ENCODE assay signal across 20 mouse cellular contexts in genomic region chr6:14885199-14885598, GRCm38 (mm10). TPM values are rescaled to one million over a fixed set of nuclear protein-coding genes. Genes with fewer than 3 reads are reported as not detected.
DNase-seq lines count a peak whose midpoint lies in the region; ATAC-seq lines count a peak whose summit lies in the region.
"Had no signal": no experiment of that assay in that cellular context is flagged by ENCODE, and none has a peak within 500 bp of the region (broad histone marks: within the 10 kb centered on the region; RNA-seq: fewer than 3 reads in every experiment).

No protein-coding gene starts in this region.

- ATAC-seq in forebrain, embryonic 13.5 days = peak; percentile 75
- no peak for ATAC-seq in forebrain, embryonic 12.5 days (ENCODE audit: low FRiP score)
- 0 out of 2 replicates have a peak, but pooled peaks have one; percentile 21 for ATAC-seq in neural tube, embryonic 12.5 days (ENCODE audit: low FRiP score, low read depth)
- no peak for ATAC-seq in neural tube, embryonic 15.5 days (ENCODE audit: low FRiP score)
- peak; percentile 78 for ATAC-seq in midbrain, embryonic 15.5 days (replicated peaks)
- ATAC-seq: hindbrain, postnatal 0 days had no signal

- no peak overlapping the region for H3K27ac ChIP-seq in forebrain, embryonic 13.5 days
- H3K27ac ChIP-seq in forebrain, embryonic 12.5 days = no peak overlapping the region
- H3K27ac ChIP-seq in neural tube, embryonic 12.5 days = no peak overlapping the region
- no peak overlapping the region for H3K27ac ChIP-seq in neural tube, embryonic 15.5 days (replicated peaks)
- H3K27ac ChIP-seq in midbrain, embryonic 15.5 days = no peak overlapping the region
- no peak overlapping the region for H3K27ac ChIP-seq in embryonic facial prominence, embryonic 10.5 days (replicated peaks)
- H3K27ac ChIP-seq in hindbrain, embryonic 10.5 days = no peak overlapping the region
- H3K27ac ChIP-seq: embryonic facial prominence, embryonic 13.5 days; heart, embryonic 10.5 days; hindbrain, embryonic 13.5 days; hindbrain, postnatal 0 days had no signal

- H3K36me3 ChIP-seq in forebrain, embryonic 13.5 days (ENCODE audit: poor library complexity, severe bottlenecking) = no peaks in the 10 kb centered on the region
- H3K36me3 ChIP-seq in forebrain, embryonic 12.5 days (replicated peaks) = no peaks in the 10 kb centered on the region
- H3K36me3 ChIP-seq in neural tube, embryonic 12.5 days = no peaks in the 10 kb centered on the region
- no peaks in the 10 kb centered on the region for H3K36me3 ChIP-seq in neural tube, embryonic 15.5 days
- H3K36me3 ChIP-seq in midbrain, embryonic 15.5 days (replicated peaks) = no peaks in the 10 kb centered on the region
- no peaks in the 10 kb centered on the region for H3K36me3 ChIP-seq in embryonic facial prominence, embryonic 10.5 days (replicated peaks)
- no peaks in the 10 kb centered on the region for H3K36me3 ChIP-seq in hindbrain, embryonic 10.5 days
- H3K36me3 ChIP-seq: embryonic facial prominence, embryonic 13.5 days; heart, embryonic 10.5 days; hindbrain, embryonic 13.5 days had no signal

- H3K4me2 ChIP-seq in forebrain, embryonic 13.5 days = no peak overlapping the region
- no peak overlapping the region for H3K4me2 ChIP-seq in forebrain, embryonic 12.5 days
- no peak overlapping the region for H3K4me2 ChIP-seq in neural tube, embryonic 12.5 days (replicated peaks)
- H3K4me2 ChIP-seq in neural tube, embryonic 15.5 days = no peak overlapping the region
- no peak overlapping the region for H3K4me2 ChIP-seq in midbrain, embryonic 15.5 days
- H3K4me2 ChIP-seq: embryonic facial prominence, embryonic 13.5 days; hindbrain, embryonic 13.5 days had no signal

- no peaks in the 10 kb centered on the region for H3K4me1 ChIP-seq in forebrain, embryonic 13.5 days
- no peaks in the 10 kb centered on the region for H3K4me1 ChIP-seq in forebrain, embryonic 12.5 days
- no peaks in the 10 kb centered on the region for H3K4me1 ChIP-seq in neural tube, embryonic 12.5 days
- no peaks in the 10 kb centered on the region for H3K4me1 ChIP-seq in neural tube, embryonic 15.5 days
- no peaks in the 10 kb centered on the region for H3K4me1 ChIP-seq in midbrain, embryonic 15.5 days
- H3K4me1 ChIP-seq in embryonic facial prominence, embryonic 10.5 days = no peaks in the 10 kb centered on the region
- no peaks in the 10 kb centered on the region for H3K4me1 ChIP-seq in hindbrain, embryonic 10.5 days (replicated peaks)
- H3K4me1 ChIP-seq: embryonic facial prominence, embryonic 13.5 days; heart, embryonic 10.5 days; hindbrain, embryonic 13.5 days had no signal

- H3K27me3 ChIP-seq in forebrain, embryonic 13.5 days = no peaks in the 10 kb centered on the region
- no peaks in the 10 kb centered on the region for H3K27me3 ChIP-seq in forebrain, embryonic 12.5 days
- no peaks in the 10 kb centered on the region for H3K27me3 ChIP-seq in neural tube, embryonic 12.5 days (replicated peaks)
- no peaks in the 10 kb centered on the region for H3K27me3 ChIP-seq in neural tube, embryonic 15.5 days (replicated peaks)
- H3K27me3 ChIP-seq in midbrain, embryonic 15.5 days (replicated peaks) = no peaks in the 10 kb centered on the region
- no peaks in the 10 kb centered on the region for H3K27me3 ChIP-seq in embryonic facial prominence, embryonic 10.5 days (replicated peaks; ENCODE audit: low read depth, poor library complexity, severe bottlenecking)
- no peaks in the 10 kb centered on the region for H3K27me3 ChIP-seq in hindbrain, embryonic 10.5 days (ENCODE audit: insufficient read depth, poor library complexity, severe bottlenecking)
- H3K27me3 ChIP-seq: embryonic facial prominence, embryonic 13.5 days; hindbrain, embryonic 13.5 days had no signal

- no peak overlapping the region for H3K9ac ChIP-seq in forebrain, embryonic 13.5 days
- no peak overlapping the region for H3K9ac ChIP-seq in forebrain, embryonic 12.5 days
- no peak overlapping the region for H3K9ac ChIP-seq in neural tube, embryonic 12.5 days
- no peak overlapping the region for H3K9ac ChIP-seq in neural tube, embryonic 15.5 days (replicated peaks)
- no peak overlapping the region for H3K9ac ChIP-seq in midbrain, embryonic 15.5 days
- H3K9ac ChIP-seq: embryonic facial prominence, embryonic 13.5 days; hindbrain, embryonic 13.5 days had no signal

- no peak for DNase-seq in embryonic facial prominence, embryonic 10.5 days (ENCODE audit: low spot score)
- DNase-seq in hindbrain, embryonic 10.5 days (ENCODE audit: low spot score) = no peak
- DNase-seq: adrenal gland, postnatal 10 days; cerebellum, adult 11-12 months; cerebellum, adult 9-10 months; cerebellum, postnatal 25 days; gastrocnemius, postnatal 10 days; heart, adult 18-20 months; heart, postnatal 10 days; heart, postnatal 4 days had no signal

- no peaks in the 10 kb centered on the region for H3K9me3 ChIP-seq in forebrain, embryonic 13.5 days (replicated peaks)
- no peaks in the 10 kb centered on the region for H3K9me3 ChIP-seq in forebrain, embryonic 12.5 days
- no peaks in the 10 kb centered on the region for H3K9me3 ChIP-seq in neural tube, embryonic 12.5 days
- H3K9me3 ChIP-seq in neural tube, embryonic 15.5 days (replicated peaks) = no peaks in the 10 kb centered on the region
- H3K9me3 ChIP-seq in midbrain, embryonic 15.5 days = no peaks in the 10 kb centered on the region
- no peaks in the 10 kb centered on the region for H3K9me3 ChIP-seq in embryonic facial prominence, embryonic 10.5 days
- no peaks in the 10 kb centered on the region for H3K9me3 ChIP-seq in hindbrain, embryonic 10.5 days
- H3K9me3 ChIP-seq: embryonic facial prominence, embryonic 13.5 days; heart, embryonic 10.5 days; hindbrain, embryonic 13.5 days had no signal

- no peak overlapping the region for H3K4me3 ChIP-seq in forebrain, embryonic 13.5 days
- no peak overlapping the region for H3K4me3 ChIP-seq in forebrain, embryonic 12.5 days (replicated peaks)
- no peak overlapping the region for H3K4me3 ChIP-seq in neural tube, embryonic 12.5 days
- no peak overlapping the region for H3K4me3 ChIP-seq in neural tube, embryonic 15.5 days (replicated peaks)
- H3K4me3 ChIP-seq in midbrain, embryonic 15.5 days = no peak overlapping the region
- H3K4me3 ChIP-seq in embryonic facial prominence, embryonic 10.5 days = no peak overlapping the region
- H3K4me3 ChIP-seq in hindbrain, embryonic 10.5 days = no peak overlapping the region
- H3K4me3 ChIP-seq: embryonic facial prominence, embryonic 13.5 days; heart, embryonic 10.5 days; hindbrain, embryonic 13.5 days had no signal

RNA-seq across cellular contexts. Expression of gene Foxp2, which starts 15.9 kb away (rescaled TPM):
- polyA plus RNA-seq in forebrain, embryonic 13.5 days (2015; fragmentation: Nextera tagmentation; extraction: Ambion mirVana) = 28.3 and 30.2 TPM in 2 replicates
- polyA plus RNA-seq in forebrain, embryonic 12.5 days (2016; fragmentation: Nextera tagmentation; extraction: Ambion mirVana) = 30.2 and 32.3 TPM in 2 replicates
- 26.7 and 27.4 TPM in 2 replicates for polyA plus RNA-seq in neural tube, embryonic 12.5 days (2016; fragmentation: Nextera tagmentation; extraction: Ambion mirVana)
- polyA plus RNA-seq in neural tube, embryonic 15.5 days (2015; fragmentation: Nextera tagmentation; extraction: Ambion mirVana) = 14.9 and 17.1 TPM in 2 replicates
- 78.7 and 80.9 TPM in 2 replicates for polyA plus RNA-seq in midbrain, embryonic 15.5 days (2015; fragmentation: Nextera tagmentation; extraction: Ambion mirVana)
- polyA plus RNA-seq in embryonic facial prominence, embryonic 10.5 days (2016; fragmentation: Nextera tagmentation; extraction: Ambion mirVana) = 37.1 and 48.3 TPM in 2 replicates
- polyA plus RNA-seq in hindbrain, embryonic 10.5 days (2016; fragmentation: Nextera tagmentation; extraction: Ambion mirVana) = 25.3 and 31.1 TPM in 2 replicates
- polyA plus RNA-seq: C2C12 had no signal

Comparison
In these comparisons a context has a peak if more than half of its experiments do, and no peak if none do; other contexts are left out.
1. ATAC-seq: peak in forebrain, embryonic 13.5 days (single experiment), neural tube, embryonic 12.5 days (single experiment) and midbrain, embryonic 15.5 days (single experiment); none in forebrain, embryonic 12.5 days (single experiment) and neural tube, embryonic 15.5 days (single experiment).